ENCODE assay signal across 16 mouse cellular contexts in the genomic region with DNA sequence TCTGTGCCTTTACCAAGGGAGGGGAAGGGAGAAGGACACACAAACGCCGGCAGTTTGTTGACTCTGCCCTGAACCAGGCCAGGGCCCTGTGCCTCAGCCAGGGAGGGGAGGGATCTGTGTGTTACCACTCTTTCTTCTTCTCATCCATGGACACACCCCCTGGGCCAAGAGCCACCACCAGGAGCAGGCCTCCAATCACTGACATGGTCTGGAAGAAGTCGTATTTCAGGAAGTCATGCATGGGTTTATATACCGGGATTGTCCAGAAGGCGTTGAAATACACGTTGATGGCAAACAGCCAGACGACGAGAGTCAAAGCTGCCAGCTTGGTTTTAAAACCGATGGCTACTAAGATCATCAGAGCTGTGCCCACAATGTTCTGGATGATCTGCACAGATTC. TPM values are rescaled to one million over a fixed set of nuclear protein-coding genes. Genes with fewer than 3 reads are reported as not detected.
DNase-seq lines count a peak whose midpoint lies in the region; TF ChIP-seq lines count a peak whose summit lies in the region.
"Had no signal": no experiment of that assay in that cellular context is flagged by ENCODE, and none has a peak within 500 bp of the region (broad histone marks: within the 10 kb centered on the region; RNA-seq: fewer than 3 reads in every experiment).

No protein-coding gene starts in this region.

- H3K4me3 ChIP-seq in gastrocnemius, adult 2 months = no peak overlapping the region
- H3K4me3 ChIP-seq in kidney, adult 2 months (ENCODE audit: insufficient read depth, low read depth, low read length) = no peak overlapping the region
- H3K4me3 ChIP-seq: embryonic facial prominence, embryonic 13.5 days; megakaryocyte, embryonic 14.5 days had no signal

- no peak for TF ChIP-seq POLR2A in kidney, adult 2 months (IDR thresholded peaks at IDR 0.05; ENCODE audit: low read depth, low read length)

- H3K27ac ChIP-seq in gastrocnemius, adult 2 months = peak overlapping the region; percentile 12; the same call in 1 of the 2 replicates
- peak overlapping the region; percentile 12; the same call in 1 of the 2 replicates for H3K27ac ChIP-seq in kidney, adult 2 months (ENCODE audit: insufficient read depth, low read depth, low read length)
- H3K27ac ChIP-seq: embryonic facial prominence, embryonic 13.5 days; kidney, postnatal 0 days had no signal

- intact Hi-C loops in gastrocnemius, adult 2 months (cut with DNase I) = no loop called here

- no peak for DNase-seq in gastrocnemius, adult 2 months
- no peak for DNase-seq in gastrocnemius, postnatal 25 days
- peak; percentile 77 for DNase-seq in kidney, adult 2 months
- DNase-seq in kidney, postnatal 4 days = no peak
- peak; percentile 32 for DNase-seq in urinary bladder, postnatal 14 days (ENCODE audit: low spot score)
- DNase-seq in urinary bladder, adult 2 months (ENCODE audit: low spot score) = no peak
- DNase-seq in left cerebral cortex, adult 18-20 months (ENCODE audit: low spot score in 2 of 2) = no peak
- DNase-seq in thymus, postnatal 0 days (ENCODE audit: low spot score) = no peak
- DNase-seq: cerebellum, adult 11 months; gastrocnemius, postnatal 10 days; liver; right cerebral cortex, adult 18-20 months; thymus, adult 18-20 months had no signal

- peaks cover 2% of the 10 kb centered on the region for H3K36me3 ChIP-seq in kidney, adult 2 months (ENCODE audit: control insufficient read depth, insufficient read depth, low read length)

- no peak for TF ChIP-seq CTCF in gastrocnemius, adult 2 months (IDR thresholded peaks at IDR 0.05)
- no peak for TF ChIP-seq CTCF in kidney, adult 2 months (conservative IDR thresholded peaks at IDR 0.05; ENCODE audit: insufficient read depth, insufficient read length, low read depth, low read length)

- no peaks in the 10 kb centered on the region for H3K27me3 ChIP-seq in kidney, adult 2 months (replicated peaks; ENCODE audit: control insufficient read depth, insufficient read depth, low read length)
- H3K27me3 ChIP-seq: embryonic facial prominence, embryonic 13.5 days; megakaryocyte, embryonic 14.5 days had no signal

- 38% methylated on average over 9 of the region's 9 CpGs for WGBS in kidney, adult 2 months

- peaks cover 21% of the 10 kb centered on the region for H3K4me1 ChIP-seq in kidney, adult 2 months (ENCODE audit: control insufficient read depth, insufficient read depth, low read length)

RNA-seq across cellular contexts. Expression of a gene that starts 5.5 kb away (rescaled TPM):
- total RNA-seq in gastrocnemius, adult 2 months (2021) = 10 to 100 TPM; 41.1 to 41.6 TPM
- total RNA-seq in gastrocnemius, postnatal 25 days (2021) = 10 to 100 TPM; 27.4 to 33.1 TPM
- polyA plus RNA-seq in kidney, adult 2 months (2012; rRNA removed) = 61.0 and 85.2 TPM in 2 replicates
- 92.5 and 103 TPM in 2 replicates for polyA plus RNA-seq in urinary bladder, adult 2 months (2012; rRNA removed)
- 100 to 1,000 TPM; 106 to 118 TPM for total RNA-seq in left cerebral cortex, adult 18-20 months (2021)
- 76.9 and 78.2 TPM in 2 replicates for polyA plus RNA-seq in thymus, postnatal 0 days (2015; fragmentation: Nextera tagmentation; extraction: Ambion mirVana)

RNA-seq across cellular contexts. Expression of a gene that starts 5.6 kb away (rescaled TPM):
- 10 to 100 TPM; 12.4 to 16.1 TPM for total RNA-seq in gastrocnemius, adult 2 months (2021)
- 10 to 100 TPM; 10.9 to 12.5 TPM for total RNA-seq in gastrocnemius, postnatal 25 days (2021)
- 30.0 and 31.4 TPM in 2 replicates for polyA plus RNA-seq in kidney, adult 2 months (2012; rRNA removed)
- 43.1 and 48.2 TPM in 2 replicates for polyA plus RNA-seq in urinary bladder, adult 2 months (2012; rRNA removed)
- 10 to 100 TPM; 35.3 to 39.9 TPM for total RNA-seq in left cerebral cortex, adult 18-20 months (2021)
- polyA plus RNA-seq in thymus, postnatal 0 days (2015; fragmentation: Nextera tagmentation; extraction: Ambion mirVana) = 46.7 and 48.3 TPM in 2 replicates

RNA-seq across cellular contexts. Expression of a gene that starts 11.2 kb away (rescaled TPM):
- 100 to 1,000 TPM; 261 to 309 TPM for total RNA-seq in gastrocnemius, adult 2 months (2021)
- total RNA-seq in gastrocnemius, postnatal 25 days (2021) = 100 to 1,000 TPM; 236 to 242 TPM
- polyA plus RNA-seq in kidney, adult 2 months (2012; rRNA removed) = 805 and 948 TPM in 2 replicates
- polyA plus RNA-seq in urinary bladder, adult 2 months (2012; rRNA removed) = 1,359 and 1,515 TPM in 2 replicates
- 100 to 1,000 TPM; 228 to 233 TPM for total RNA-seq in left cerebral cortex, adult 18-20 months (2021)
- polyA plus RNA-seq in thymus, postnatal 0 days (2015; fragmentation: Nextera tagmentation; extraction: Ambion mirVana) = 763 and 778 TPM in 2 replicates

RNA-seq across cellular contexts. Expression of a gene that starts 11.3 kb away (rescaled TPM):
- 10 to 100 TPM; 15.4 to 19.0 TPM for total RNA-seq in gastrocnemius, adult 2 months (2021)
- 10 to 100 TPM; 16.2 to 17.6 TPM for total RNA-seq in gastrocnemius, postnatal 25 days (2021)
- polyA plus RNA-seq in kidney, adult 2 months (2012; rRNA removed) = 39.5 and 42.6 TPM in 2 replicates
- polyA plus RNA-seq in urinary bladder, adult 2 months (2012; rRNA removed) = 28.6 and 32.5 TPM in 2 replicates
- total RNA-seq in left cerebral cortex, adult 18-20 months (2021) = 10 to 100 TPM; 42.5 to 49.2 TPM
- 28.5 and 30.7 TPM in 2 replicates for polyA plus RNA-seq in thymus, postnatal 0 days (2015; fragmentation: Nextera tagmentation; extraction: Ambion mirVana)

RNA-seq across cellular contexts. Expression of a gene that starts 11.9 kb away (rescaled TPM):
- 10 to 100 TPM; 69.0 to 75.6 TPM for total RNA-seq in gastrocnemius, adult 2 months (2021)
- 10 to 100 TPM; 72.8 to 87.1 TPM for total RNA-seq in gastrocnemius, postnatal 25 days (2021)
- polyA plus RNA-seq in kidney, adult 2 months (2012; rRNA removed) = 198 and 270 TPM in 2 replicates
- polyA plus RNA-seq in urinary bladder, adult 2 months (2012; rRNA removed) = 131 and 132 TPM in 2 replicates
- 10 to 100 TPM; 44.9 to 52.7 TPM for total RNA-seq in left cerebral cortex, adult 18-20 months (2021)
- polyA plus RNA-seq in thymus, postnatal 0 days (2015; fragmentation: Nextera tagmentation; extraction: Ambion mirVana) = 168 and 172 TPM in 2 replicates

Comparison
In these comparisons a context has a peak if more than half of its experiments do, and no peak if none do; other contexts are left out.
1. DNase-seq: peak in kidney, adult 2 months (single experiment) and urinary bladder, postnatal 14 days (single experiment); none in gastrocnemius, adult 2 months (single experiment), gastrocnemius, postnatal 25 days (single experiment), kidney, postnatal 4 days (0 of 2), urinary bladder, adult 2 months (single experiment), left cerebral cortex, adult 18-20 months (0 of 2) and thymus, postnatal 0 days (single experiment).